Mouse (Mus musculus) lung, embryonic 15.5 days (tissue): ENCODE data around the gene Met. TPM values are rescaled to one million over a fixed set of nuclear protein-coding genes. Genes with fewer than 3 reads are reported as not detected.

Source experiments
- ATAC-seq: fragments of 200-750 bp; cut with Nextera tagmentation; 2 replicates; pipeline ENCODE4 v1.8.0; 2017; ENCODE audit warnings: moderate number of reproducible peaks, borderline replicate concordance; ENCODE audit not compliant: low FRiP score, low TSS enrichment; ENCODE audit errors: extremely low read depth
- H3K27ac ChIP-seq: fragments of 300-500 bp; sonication (generic); 2 replicates; pipeline ENCODE4 v1.5.1; 2015; ENCODE audit warnings: moderate library complexity, mild to moderate bottlenecking, inconsistent platforms
- H3K27me3 ChIP-seq: fragments of 300-500 bp; sonication (generic); 2 replicates; pipeline ENCODE4 v1.6.1; 2015; ENCODE audit warnings: inconsistent platforms
- H3K36me3 ChIP-seq: fragments of 300-500 bp; sonication (generic); 2 replicates; pipeline ENCODE4 v1.6.1; 2015; ENCODE audit warnings: inconsistent platforms
- H3K4me1 ChIP-seq: fragments of 300-500 bp; sonication (generic); 2 replicates; pipeline ENCODE4 v1.6.1; 2015; ENCODE audit warnings: inconsistent platforms
- H3K4me2 ChIP-seq: fragments of 300-500 bp; sonication (generic); 2 replicates; pipeline ENCODE4 v1.6.1; 2015; ENCODE audit warnings: inconsistent platforms, mild to moderate bottlenecking, moderate library complexity
- H3K4me3 ChIP-seq: fragments of 300-500 bp; sonication (generic); 2 replicates; pipeline ENCODE4 v1.5.1; 2015; ENCODE audit warnings: mild to moderate bottlenecking, inconsistent platforms
- H3K9ac ChIP-seq: fragments of 300-500 bp; sonication (generic); 2 replicates; pipeline ENCODE4 v1.6.1; 2015; ENCODE audit warnings: inconsistent platforms
- H3K9me3 ChIP-seq: fragments of 300-500 bp; sonication (generic); 2 replicates; pipeline ENCODE4 v1.6.1; 2016; ENCODE audit warnings: inconsistent platforms
- WGBS: fragments of 180-500 bp; shearing (Covaris S2); methylation state at CpG from one replicate; pipeline ENCODE4 v1.1.7; 2015; 5-methylcytosine and 5-hydroxymethylcytosine counted together
- polyA plus RNA-seq: library from polyadenylated mRNA; unstranded; fragments of >200 nt; fragmentation: Nextera tagmentation; extraction: Ambion mirVana; gene quantifications from 2 replicates; pipeline ENCODE4 v1.2.1, GENCODE M21; 2015

Met gene
- polyA plus RNA-seq, 1 experiment from 2014 or later = 8.7 TPM

DNA sequence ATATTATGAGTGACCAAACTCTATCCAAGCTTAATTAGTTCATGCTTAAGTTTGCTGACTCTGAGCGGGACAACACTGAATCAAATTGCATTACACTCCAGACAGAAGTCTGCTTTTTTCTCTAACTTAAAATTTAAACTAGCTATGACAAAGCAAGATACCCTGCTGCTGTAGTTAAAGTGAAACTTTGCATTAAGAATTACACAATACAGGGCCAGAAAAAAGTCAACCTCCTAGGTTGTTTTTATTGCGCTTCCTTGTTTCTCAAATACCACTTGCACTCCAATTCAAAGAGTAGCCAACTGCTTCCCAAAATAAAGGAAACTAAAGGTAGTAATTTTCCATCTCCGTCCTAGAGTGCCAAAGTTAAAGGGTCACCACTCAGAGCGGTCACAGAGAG, 33.8 kb downstream of the Met start:
- Histone ChIP-seq H3K4me2 (no peak overlapping the region), H3K4me3 (no peak overlapping the region), H3K27me3 (no peaks in the 10 kb centered on the region), H3K36me3 (no peaks in the 10 kb centered on the region), H3K9me3 (no peaks in the 10 kb centered on the region), H3K4me1 (peaks cover 4% of the 10 kb centered on the region), H3K9ac (no peak overlapping the region), H3K27ac (no peak overlapping the region)
- 79% methylated on average over 4 of the region's 4 CpGs for WGBS
- ATAC-seq = no peak

DNA sequence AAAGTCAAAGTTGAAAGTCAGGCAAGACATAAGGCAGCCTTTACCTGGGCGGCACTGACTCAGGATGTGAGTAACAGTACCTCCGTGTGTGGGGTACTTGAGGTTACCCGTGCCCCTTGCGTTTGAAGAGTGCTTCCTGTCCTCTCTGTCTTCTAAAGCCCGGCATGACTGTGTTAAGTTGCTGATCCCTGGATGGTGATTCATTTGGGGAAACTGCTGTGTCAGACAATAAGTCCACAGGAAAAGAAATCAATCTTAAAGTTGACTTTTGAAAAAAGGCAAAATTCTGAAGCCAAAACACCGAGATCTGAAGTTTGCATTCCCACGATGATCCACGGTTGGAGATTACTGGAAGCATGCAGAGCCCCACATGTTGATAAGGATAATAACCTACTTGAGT, 35.2 kb downstream of the Met start:
- H3K4me1 ChIP-seq = peaks cover 4% of the 10 kb centered on the region
- no peak overlapping the region for H3K9ac ChIP-seq
- no peaks in the 10 kb centered on the region for H3K27me3 ChIP-seq
- no peaks in the 10 kb centered on the region for H3K9me3 ChIP-seq
- H3K27ac ChIP-seq = no peak overlapping the region
- H3K4me3 ChIP-seq = no peak overlapping the region
- 41% methylated on average over 8 of the region's 8 CpGs for WGBS
- H3K4me2 ChIP-seq = no peak overlapping the region
- ATAC-seq = no peak
- no peaks in the 10 kb centered on the region for H3K36me3 ChIP-seq

DNA sequence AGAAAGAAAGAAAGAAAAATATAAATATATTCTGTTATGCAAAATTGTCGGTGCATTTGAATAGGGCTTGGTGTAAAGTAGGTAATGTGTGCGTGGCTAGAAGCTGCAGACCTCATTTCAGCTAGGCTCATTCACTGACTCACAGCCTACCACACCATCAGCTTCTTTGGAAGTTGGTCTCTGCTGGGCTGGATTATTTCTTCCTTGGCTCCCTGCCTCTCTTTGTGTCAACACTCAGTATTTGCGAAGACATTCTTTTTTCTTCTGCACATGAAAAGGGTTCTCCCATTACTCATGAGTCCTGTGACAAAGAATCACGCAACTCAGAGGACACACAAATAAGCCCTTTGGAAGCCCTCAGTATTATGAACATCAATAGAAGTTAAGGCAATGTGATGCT, 37.8 kb downstream of the Met start:
- Histone ChIP-seq H3K9ac (no peak overlapping the region), H3K4me1 (peaks cover 4% of the 10 kb centered on the region), H3K9me3 (no peaks in the 10 kb centered on the region), H3K27ac (0 out of 2 replicates have a peak overlapping the region, but pooled peaks have one; percentile 7), H3K4me2 (no peak overlapping the region), H3K36me3 (no peaks in the 10 kb centered on the region), H3K27me3 (no peaks in the 10 kb centered on the region), H3K4me3 (no peak overlapping the region)
- WGBS = 50% methylated on average over 4 of the region's 4 CpGs
- no peak for ATAC-seq

DNA sequence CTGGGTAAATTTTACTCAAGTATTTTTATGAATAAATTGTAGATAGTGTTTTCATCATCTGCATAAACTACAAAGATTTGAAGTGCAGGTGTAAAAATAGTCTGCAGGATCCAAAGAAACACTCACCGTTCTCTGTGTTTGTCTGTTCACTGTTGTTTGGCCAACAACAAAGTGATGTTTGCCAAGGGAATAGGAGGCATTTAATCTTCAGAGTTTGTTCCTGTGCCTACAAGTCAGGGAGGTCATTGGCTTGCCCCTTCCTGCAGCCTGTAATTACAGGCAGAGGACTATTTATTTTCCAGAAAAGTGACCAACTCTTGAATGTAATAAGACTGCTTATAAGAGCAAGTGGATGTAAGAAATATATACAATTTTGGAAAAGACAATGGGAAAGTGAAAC, 38.7 kb downstream of the Met start:
- no peak overlapping the region for H3K4me2 ChIP-seq
- ATAC-seq = no peak

DNA sequence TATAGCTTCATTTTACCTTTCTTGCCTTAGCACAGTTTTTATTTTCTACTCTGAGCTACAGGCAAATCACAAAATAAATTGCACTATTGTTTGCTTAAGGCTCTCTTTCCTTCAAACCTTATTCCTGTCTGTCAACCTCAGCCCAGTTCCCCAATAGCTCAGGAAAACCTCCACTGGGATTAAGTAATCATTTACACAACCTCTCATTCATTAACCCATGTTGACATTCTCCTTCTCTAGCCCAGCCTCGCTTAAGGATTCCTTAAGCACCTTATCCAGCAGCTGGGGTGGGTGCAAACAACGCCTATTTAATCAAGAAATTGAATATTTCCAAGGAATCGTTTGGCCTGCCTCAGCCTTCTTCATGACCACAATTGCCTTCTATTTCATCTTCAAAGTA, 40.1 kb downstream of the Met start:
- no peak overlapping the region for H3K27ac ChIP-seq
- no peak overlapping the region for H3K4me2 ChIP-seq
- no peaks in the 10 kb centered on the region for H3K27me3 ChIP-seq
- H3K4me3 ChIP-seq = no peak overlapping the region
- H3K9me3 ChIP-seq = no peaks in the 10 kb centered on the region
- H3K4me1 ChIP-seq = peaks cover 10% of the 10 kb centered on the region
- no peaks in the 10 kb centered on the region for H3K36me3 ChIP-seq
- WGBS = 28% methylated on average over 3 of the region's 3 CpGs
- H3K9ac ChIP-seq = no peak overlapping the region
- ATAC-seq = no peak

More for the DNA sequence above, 38.7 kb downstream of the Met start:
- peaks cover 4% of the 10 kb centered on the region for H3K4me1 ChIP-seq
- H3K4me3 ChIP-seq = no peak overlapping the region
- H3K36me3 ChIP-seq = no peaks in the 10 kb centered on the region
- H3K9ac ChIP-seq = no peak overlapping the region
- WGBS = 31% methylated on average over 1 of the region's 1 CpGs
- no peaks in the 10 kb centered on the region for H3K9me3 ChIP-seq
- no peak overlapping the region for H3K27ac ChIP-seq
- H3K27me3 ChIP-seq = no peaks in the 10 kb centered on the region

DNA sequence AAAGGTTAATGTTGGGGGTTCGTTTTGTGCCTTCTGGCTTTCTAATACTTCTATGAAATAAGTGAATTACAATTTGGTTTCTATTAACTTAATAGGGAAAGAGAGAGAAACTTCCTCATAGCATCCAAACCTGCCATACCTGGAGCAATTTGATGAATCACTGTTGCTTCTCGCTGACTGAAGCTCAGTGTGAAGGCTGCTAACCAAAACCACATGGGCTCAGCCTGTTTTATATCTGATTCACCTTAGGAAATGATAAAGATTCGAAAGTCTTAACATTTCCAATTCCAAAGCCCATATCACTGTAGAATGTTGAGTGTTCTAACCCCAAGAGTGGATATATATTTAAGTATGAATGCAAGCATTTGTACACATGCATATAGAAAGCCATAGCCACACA, 41.9 kb downstream of the Met start:
- Histone ChIP-seq H3K27ac (no peak overlapping the region), H3K9me3 (no peaks in the 10 kb centered on the region), H3K4me3 (no peak overlapping the region), H3K36me3 (no peaks in the 10 kb centered on the region), H3K27me3 (no peaks in the 10 kb centered on the region), H3K4me1 (peaks cover 10% of the 10 kb centered on the region), H3K4me2 (no peak overlapping the region), H3K9ac (no peak overlapping the region)
- ATAC-seq = no peak
- 78% methylated on average over 3 of the region's 3 CpGs for WGBS

DNA sequence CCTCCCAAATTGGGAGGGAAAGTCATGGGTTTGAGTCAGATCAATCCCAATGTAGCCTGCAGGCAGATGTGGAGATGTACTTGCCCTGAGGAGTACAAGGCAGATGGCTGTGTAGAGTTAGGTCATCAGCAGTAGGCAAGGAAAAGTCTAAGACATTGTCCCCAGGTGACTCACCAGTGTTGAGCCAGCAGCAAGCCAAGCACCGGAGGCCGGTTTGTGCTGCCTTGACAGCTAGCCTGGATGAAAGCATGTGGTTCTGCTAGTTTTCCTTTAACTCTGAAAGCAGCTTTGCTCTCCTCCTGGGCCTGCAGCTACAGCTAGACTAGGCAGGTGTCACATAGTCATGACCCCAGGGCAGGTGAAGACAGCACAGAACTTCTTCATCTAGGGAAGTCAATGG, 43.2 kb downstream of the Met start:
- no peak overlapping the region for H3K27ac ChIP-seq
- no peaks in the 10 kb centered on the region for H3K36me3 ChIP-seq

DNA sequence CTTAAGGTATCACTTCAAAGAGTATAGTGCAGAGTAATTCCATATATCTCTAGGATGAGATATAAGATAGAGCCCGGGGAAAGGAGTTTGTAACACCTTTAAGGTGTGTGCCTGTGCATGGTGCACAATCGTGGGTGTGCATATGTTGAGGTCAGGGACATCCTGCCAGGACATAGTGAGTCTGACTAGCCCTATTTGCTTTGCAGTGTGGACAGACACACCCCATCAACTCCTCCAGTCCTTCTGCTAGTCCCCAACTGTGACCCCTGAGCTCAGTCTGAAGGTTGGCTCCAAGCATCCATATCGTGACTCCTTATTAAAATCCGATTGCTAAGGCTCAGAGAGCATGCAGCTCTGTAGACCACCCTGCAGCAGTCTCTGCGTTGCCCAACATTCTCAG, 44.6 kb downstream of the Met start:
- Histone ChIP-seq H3K36me3 (no peaks in the 10 kb centered on the region), H3K4me1 (peaks cover 5% of the 10 kb centered on the region; the same call in 1 of the 2 replicates), H3K4me3 (no peak overlapping the region), H3K9ac (no peak overlapping the region), H3K27ac (no peak overlapping the region), H3K27me3 (no peaks in the 10 kb centered on the region), H3K4me2 (no peak overlapping the region), H3K9me3 (no peaks in the 10 kb centered on the region)
- WGBS = 38% methylated on average over 5 of the region's 5 CpGs
- ATAC-seq = no peak

More for the DNA sequence above, 43.2 kb downstream of the Met start:
- ATAC-seq = no peak; the same call in 1 of the 2 replicates
- H3K4me3 ChIP-seq = no peak overlapping the region
- no peak overlapping the region for H3K4me2 ChIP-seq
- H3K9me3 ChIP-seq = no peaks in the 10 kb centered on the region
- WGBS = 66% methylated on average over 2 of the region's 2 CpGs
- H3K4me1 ChIP-seq = peaks cover 6% of the 10 kb centered on the region
- H3K9ac ChIP-seq = no peak overlapping the region
- no peaks in the 10 kb centered on the region for H3K27me3 ChIP-seq

DNA sequence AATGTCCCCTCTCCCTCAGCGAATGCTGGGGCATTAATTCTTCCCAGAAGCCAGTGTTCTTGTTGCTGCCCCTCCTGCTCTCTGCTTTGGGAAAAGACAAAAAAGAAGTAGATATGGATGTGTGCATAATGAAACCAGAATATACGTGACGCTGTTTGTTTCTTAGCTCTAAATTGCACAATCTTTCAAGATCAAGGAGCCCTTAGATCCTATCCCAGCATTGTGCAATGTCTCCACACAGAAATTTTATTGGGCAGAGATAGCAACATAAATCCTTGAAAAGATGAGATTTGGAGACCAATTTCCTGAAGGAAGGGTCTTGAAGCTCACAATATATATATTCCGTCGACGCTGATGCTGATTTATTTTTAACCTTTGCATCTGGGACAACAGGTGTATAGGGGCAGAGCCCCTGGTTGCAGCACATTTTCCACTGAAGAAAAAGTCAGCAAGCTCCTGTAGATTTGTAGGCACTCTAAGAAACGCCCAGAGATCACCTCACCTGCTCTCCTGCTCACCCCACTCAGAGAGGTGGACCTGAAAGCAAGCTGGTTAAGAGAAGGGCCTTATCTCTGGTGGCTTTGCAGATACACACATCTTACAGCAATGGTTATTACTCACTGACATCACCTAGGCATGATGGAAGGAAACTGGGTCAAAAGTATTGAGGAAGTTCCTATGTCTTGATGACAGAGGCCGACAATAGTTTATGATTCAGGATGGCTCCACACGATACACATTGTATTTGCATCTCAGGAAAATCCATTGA, 45.2 kb downstream of the Met start:
- H3K27ac ChIP-seq = no peak overlapping the region
- H3K36me3 ChIP-seq = no peaks in the 10 kb centered on the region
- no peak overlapping the region for H3K4me2 ChIP-seq
- H3K4me3 ChIP-seq = no peak overlapping the region
- ATAC-seq = no peak
- peaks cover 5% of the 10 kb centered on the region; the same call in 1 of the 2 replicates for H3K4me1 ChIP-seq
- H3K9ac ChIP-seq = no peak overlapping the region
- no peaks in the 10 kb centered on the region for H3K9me3 ChIP-seq
- no peaks in the 10 kb centered on the region for H3K27me3 ChIP-seq
- WGBS = 62% methylated on average over 9 of the region's 9 CpGs

DNA sequence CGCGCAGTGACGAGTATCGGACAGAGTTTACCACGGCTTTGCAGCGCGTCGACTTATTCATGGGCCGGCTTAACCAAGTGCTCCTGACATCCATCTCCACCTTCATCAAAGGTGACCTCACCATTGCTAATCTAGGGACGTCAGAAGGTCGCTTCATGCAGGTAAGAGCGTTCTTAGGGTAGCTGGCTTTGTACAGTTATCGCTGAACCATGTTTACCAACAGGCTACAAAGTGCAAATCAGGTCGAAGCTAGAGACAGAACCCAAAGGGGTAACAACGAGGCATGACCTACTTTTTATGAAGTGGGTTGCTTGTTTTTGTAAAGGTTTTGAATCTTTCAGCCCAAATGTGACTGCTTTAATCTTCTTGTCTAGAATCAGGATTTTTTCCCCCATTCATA, 49.8 kb downstream of the Met start:
- Histone ChIP-seq H3K27ac (no peak overlapping the region), H3K36me3 (no peaks in the 10 kb centered on the region), H3K9ac (no peak overlapping the region), H3K9me3 (no peaks in the 10 kb centered on the region), H3K4me1 (peaks cover 16% of the 10 kb centered on the region), H3K4me2 (no peak overlapping the region), H3K27me3 (no peaks in the 10 kb centered on the region), H3K4me3 (no peak overlapping the region)
- no peak for ATAC-seq
- WGBS = 86% methylated on average over 15 of the region's 15 CpGs

DNA sequence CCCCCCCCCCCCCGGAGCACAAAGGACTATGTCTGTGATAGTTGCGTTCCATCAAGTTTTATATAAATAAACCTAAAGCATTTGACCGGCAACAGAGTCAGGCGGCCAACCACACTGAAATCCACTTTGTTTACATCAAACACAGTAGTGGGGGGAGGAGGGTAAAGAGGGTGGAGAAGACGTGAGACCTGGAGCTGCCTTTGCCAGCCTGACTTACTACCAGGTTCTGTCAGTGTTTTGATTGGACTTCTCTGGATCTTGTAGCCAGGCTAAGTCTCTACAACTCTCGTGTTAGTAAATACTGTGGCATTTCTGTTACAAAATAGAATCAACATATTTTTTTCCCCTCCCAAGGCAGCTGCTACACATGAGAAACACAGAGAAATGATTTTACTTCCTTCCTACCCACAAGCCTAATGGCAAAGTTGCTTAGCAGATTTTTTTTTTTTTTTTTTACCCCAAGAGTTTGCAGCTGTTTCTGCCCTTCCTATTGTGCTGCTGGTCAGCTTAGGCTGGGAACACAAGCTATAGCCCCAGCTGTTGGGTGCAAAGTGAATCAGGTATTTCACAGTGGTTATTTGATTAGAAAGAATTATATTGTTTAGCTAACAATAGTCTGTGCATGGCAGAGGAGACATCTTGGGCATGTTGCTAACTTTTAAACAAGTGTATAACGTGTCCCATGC, 52.3 kb downstream of the Met start:
- peak; percentile 67; the same call in 1 of the 2 replicates for ATAC-seq
- H3K27ac ChIP-seq = peak overlapping the region; percentile 57; the same call in 1 of the 2 replicates

More for the DNA sequence above, 52.3 kb downstream of the Met start:
- Histone ChIP-seq H3K36me3 (no peaks in the 10 kb centered on the region), H3K9me3 (no peaks in the 10 kb centered on the region), H3K27me3 (no peaks in the 10 kb centered on the region), H3K4me3 (no peak overlapping the region), H3K4me2 (peak overlapping the region; percentile 37), H3K9ac (no peak overlapping the region), H3K4me1 (peaks cover 12% of the 10 kb centered on the region)
- 14% methylated on average over 7 of the region's 7 CpGs for WGBS
